Mouse (Mus musculus) midbrain, embryonic 15.5 days (tissue): ENCODE measurements at regions not wholly inside any gene's neighbourhood (a gene's known extent, or its start where the extent isn't known, plus 50 kb on each side); places are given as distances from the start of the nearest gene placed in this dataset.
A peak's percentile ranks its signal among the peaks of the same experiment; 100 is the strongest.

Experiments used
- ATAC-seq: fragments of 200-750 bp; cut with Nextera tagmentation; replicated peaks from 2 replicates; pipeline ENCODE4 v1.8.0; 2017; ENCODE audit warnings: moderate TSS enrichment
- H3K27ac ChIP-seq: fragments of 300-500 bp; sonication (generic); 2 replicates; pipeline ENCODE4 v1.5.1; 2015; ENCODE audit warnings: mild to moderate bottlenecking, inconsistent platforms
- H3K27me3 ChIP-seq: fragments of 300-500 bp; sonication (generic); replicated peaks from 2 replicates; pipeline ENCODE4 v1.6.1; 2015; ENCODE audit warnings: inconsistent platforms
- H3K36me3 ChIP-seq: fragments of 300-500 bp; sonication (generic); replicated peaks from 2 replicates; pipeline ENCODE4 v1.6.1; 2015; ENCODE audit warnings: inconsistent platforms
- H3K4me1 ChIP-seq: fragments of 300-500 bp; sonication (generic); 2 replicates; pipeline ENCODE4 v1.6.1; 2015; ENCODE audit warnings: inconsistent platforms
- H3K4me2 ChIP-seq: fragments of 300-500 bp; sonication (generic); 2 replicates; pipeline ENCODE4 v1.6.1; 2015; ENCODE audit warnings: inconsistent platforms, mild to moderate bottlenecking, moderate library complexity
- H3K4me3 ChIP-seq: fragments of 300-500 bp; sonication (generic); 2 replicates; pipeline ENCODE4 v1.5.1; 2015; ENCODE audit warnings: mild to moderate bottlenecking, inconsistent platforms
- H3K9ac ChIP-seq: fragments of 300-500 bp; sonication (generic); 2 replicates; pipeline ENCODE4 v1.6.1; 2015; ENCODE audit warnings: mild to moderate bottlenecking, inconsistent platforms
- H3K9me3 ChIP-seq: fragments of 300-500 bp; sonication (generic); 2 replicates; pipeline ENCODE4 v1.6.1; 2016; ENCODE audit warnings: inconsistent platforms
- WGBS: fragments of 180-500 bp; shearing (Covaris S2); methylation state at CpG from one replicate; pipeline ENCODE4 v1.1.7; 2015; ENCODE audit warnings: mixed read lengths; 5-methylcytosine and 5-hydroxymethylcytosine counted together

- no peaks in the 10 kb centered on the region for H3K9me3 ChIP-seq
- H3K27ac ChIP-seq = peak overlapping the region; percentile 71
- H3K4me2 ChIP-seq = no peak overlapping the region
- H3K9ac ChIP-seq = no peak overlapping the region
- H3K36me3 ChIP-seq = no peaks in the 10 kb centered on the region
- peaks cover 12% of the 10 kb centered on the region for H3K27me3 ChIP-seq
- peak; percentile 92 for ATAC-seq
- peaks cover 8% of the 10 kb centered on the region for H3K4me1 ChIP-seq
- 16% methylated on average over 5 of the region's 5 CpGs for WGBS
- H3K4me3 ChIP-seq = no peak overlapping the region
These were observed 532.9 kb upstream of the Negr1 start for GRCm38 (mm10) chr3:156028602-156029188.

- no peak overlapping the region for H3K4me2 ChIP-seq
- no peaks in the 10 kb centered on the region for H3K27me3 ChIP-seq
- H3K4me1 ChIP-seq = no peaks in the 10 kb centered on the region
- 75% methylated on average over 4 of the region's 4 CpGs for WGBS
- H3K27ac ChIP-seq = no peak overlapping the region
- no peaks in the 10 kb centered on the region for H3K9me3 ChIP-seq
- H3K4me3 ChIP-seq = no peak overlapping the region
- H3K9ac ChIP-seq = no peak overlapping the region
- ATAC-seq = no peak
- no peaks in the 10 kb centered on the region for H3K36me3 ChIP-seq
These were observed 491.3 kb upstream of the Negr1 start for GRCm38 (mm10) chr3:156070257-156070656.

GRCm38 (mm10) chr3:156082268-156082667 is 479.3 kb upstream of the Negr1 start:
- no peak for ATAC-seq
- Histone ChIP-seq H3K4me2 (no peak overlapping the region), H3K9me3 (no peaks in the 10 kb centered on the region)

GRCm38 (mm10) chr3:156093689-156094088 is 467.9 kb upstream of the Negr1 start:
- Histone ChIP-seq H3K36me3 (no peaks in the 10 kb centered on the region), H3K27ac (no peak overlapping the region), H3K4me1 (no peaks in the 10 kb centered on the region), H3K4me2 (no peak overlapping the region), H3K4me3 (no peak overlapping the region), H3K9me3 (no peaks in the 10 kb centered on the region), H3K27me3 (no peaks in the 10 kb centered on the region), H3K9ac (no peak overlapping the region)
- ATAC-seq = no peak

More at GRCm38 (mm10) chr3:156082268-156082667, 479.3 kb upstream of the Negr1 start:
- no peak overlapping the region for H3K27ac ChIP-seq
- no peak overlapping the region for H3K4me3 ChIP-seq
- no peak overlapping the region for H3K9ac ChIP-seq
- H3K27me3 ChIP-seq = no peaks in the 10 kb centered on the region
- H3K4me1 ChIP-seq = no peaks in the 10 kb centered on the region
- H3K36me3 ChIP-seq = no peaks in the 10 kb centered on the region

- no peak for ATAC-seq
- Histone ChIP-seq H3K36me3 (no peaks in the 10 kb centered on the region), H3K4me1 (no peaks in the 10 kb centered on the region), H3K4me3 (no peak overlapping the region), H3K27me3 (no peaks in the 10 kb centered on the region), H3K27ac (no peak overlapping the region), H3K4me2 (no peak overlapping the region), H3K9ac (no peak overlapping the region), H3K9me3 (no peaks in the 10 kb centered on the region)
- WGBS = 73% methylated on average over 3 of the region's 3 CpGs
These were observed 466.6 kb upstream of the Negr1 start for GRCm38 (mm10) chr3:156094990-156095389.

GRCm38 (mm10) chr3:156105788-156106187 is 455.8 kb upstream of the Negr1 start:
- Histone ChIP-seq H3K27me3 (no peaks in the 10 kb centered on the region), H3K27ac (no peak overlapping the region), H3K4me1 (no peaks in the 10 kb centered on the region), H3K9me3 (no peaks in the 10 kb centered on the region), H3K9ac (no peak overlapping the region), H3K4me2 (no peak overlapping the region), H3K4me3 (no peak overlapping the region), H3K36me3 (no peaks in the 10 kb centered on the region)
- WGBS = 88% methylated on average over 1 of the region's 1 CpGs
- ATAC-seq = no peak

- no peaks in the 10 kb centered on the region for H3K4me1 ChIP-seq
- H3K4me2 ChIP-seq = no peak overlapping the region
- H3K9ac ChIP-seq = no peak overlapping the region
- H3K9me3 ChIP-seq = no peaks in the 10 kb centered on the region
- H3K27ac ChIP-seq = no peak overlapping the region
- WGBS = 15% methylated on average over 3 of the region's 3 CpGs
- ATAC-seq = no peak
- H3K27me3 ChIP-seq = no peaks in the 10 kb centered on the region
- H3K4me3 ChIP-seq = no peak overlapping the region
- no peaks in the 10 kb centered on the region for H3K36me3 ChIP-seq
These were observed 441.3 kb upstream of the Negr1 start for GRCm38 (mm10) chr3:156120341-156120740.

GRCm38 (mm10) chr3:156131598-156131997 is 430.0 kb upstream of the Negr1 start:
- Histone ChIP-seq H3K27me3 (no peaks in the 10 kb centered on the region), H3K4me2 (no peak overlapping the region), H3K27ac (no peak overlapping the region), H3K9ac (no peak overlapping the region), H3K4me1 (no peaks in the 10 kb centered on the region), H3K4me3 (no peak overlapping the region), H3K9me3 (no peaks in the 10 kb centered on the region), H3K36me3 (no peaks in the 10 kb centered on the region)
- WGBS = 62% methylated on average over 1 of the region's 1 CpGs
- no peak for ATAC-seq

GRCm38 (mm10) chr3:156141355-156141754 is 420.2 kb upstream of the Negr1 start:
- no peak for ATAC-seq
- Histone ChIP-seq H3K9ac (no peak overlapping the region), H3K27ac (no peak overlapping the region), H3K27me3 (no peaks in the 10 kb centered on the region), H3K4me2 (no peak overlapping the region), H3K9me3 (no peaks in the 10 kb centered on the region), H3K36me3 (no peaks in the 10 kb centered on the region), H3K4me1 (no peaks in the 10 kb centered on the region), H3K4me3 (no peak overlapping the region)
- 65% methylated on average over 5 of the region's 5 CpGs for WGBS

GRCm38 (mm10) chr3:156149322-156149721 is 412.3 kb upstream of the Negr1 start:
- H3K4me1 ChIP-seq = no peaks in the 10 kb centered on the region
- WGBS = 59% methylated on average over 3 of the region's 3 CpGs
- H3K36me3 ChIP-seq = no peaks in the 10 kb centered on the region
- no peak for ATAC-seq
- no peaks in the 10 kb centered on the region for H3K27me3 ChIP-seq
- H3K9ac ChIP-seq = no peak overlapping the region
- no peak overlapping the region for H3K4me2 ChIP-seq
- H3K9me3 ChIP-seq = no peaks in the 10 kb centered on the region
- H3K4me3 ChIP-seq = no peak overlapping the region
- no peak overlapping the region for H3K27ac ChIP-seq

- H3K4me2 ChIP-seq = no peak overlapping the region
- H3K9ac ChIP-seq = no peak overlapping the region
- no peaks in the 10 kb centered on the region for H3K4me1 ChIP-seq
- no peaks in the 10 kb centered on the region for H3K36me3 ChIP-seq
- ATAC-seq = no peak
- H3K27me3 ChIP-seq = no peaks in the 10 kb centered on the region
- H3K9me3 ChIP-seq = no peaks in the 10 kb centered on the region
- no peak overlapping the region for H3K4me3 ChIP-seq
- no peak overlapping the region for H3K27ac ChIP-seq
These were observed 391.5 kb upstream of the Negr1 start for GRCm38 (mm10) chr3:156170076-156170475.

- no peak overlapping the region for H3K4me2 ChIP-seq
- no peak for ATAC-seq
- H3K9me3 ChIP-seq = no peaks in the 10 kb centered on the region
- no peaks in the 10 kb centered on the region for H3K4me1 ChIP-seq
- H3K27me3 ChIP-seq = no peaks in the 10 kb centered on the region
- H3K27ac ChIP-seq = no peak overlapping the region
- H3K9ac ChIP-seq = no peak overlapping the region
- H3K4me3 ChIP-seq = no peak overlapping the region
- no peaks in the 10 kb centered on the region for H3K36me3 ChIP-seq
These were observed 362.9 kb upstream of the Negr1 start for GRCm38 (mm10) chr3:156198688-156199087.

- H3K36me3 ChIP-seq = no peaks in the 10 kb centered on the region
- no peaks in the 10 kb centered on the region for H3K9me3 ChIP-seq
- H3K9ac ChIP-seq = no peak overlapping the region
- no peak overlapping the region for H3K27ac ChIP-seq
- H3K4me2 ChIP-seq = no peak overlapping the region
- H3K4me1 ChIP-seq = no peaks in the 10 kb centered on the region
- H3K27me3 ChIP-seq = no peaks in the 10 kb centered on the region
- H3K4me3 ChIP-seq = no peak overlapping the region
- no peak for ATAC-seq
These were observed 361.7 kb upstream of the Negr1 start for GRCm38 (mm10) chr3:156199749-156200467.
